Mouse (Mus musculus) bone marrow, adult 2 months (tissue): Measurements from ENCODE around the gene Prkch.

Experiments used
- CTCF ChIP-seq: fragments of 200-500 bp; IDR thresholded peaks from 2 replicates; pipeline ENCODE4 v1.5.1; 2011; ENCODE audit warnings: low read length, control low read depth; ENCODE audit not compliant: control insufficient read depth, insufficient read depth
- POLR2A ChIP-seq: fragments of 200-500 bp; IDR thresholded peaks from 2 replicates; pipeline ENCODE4 v1.6.1; 2011; ENCODE audit warnings: low read depth, mild to moderate bottlenecking, control low read depth, low read length, borderline replicate concordance; ENCODE audit not compliant: control insufficient read depth

DNA sequence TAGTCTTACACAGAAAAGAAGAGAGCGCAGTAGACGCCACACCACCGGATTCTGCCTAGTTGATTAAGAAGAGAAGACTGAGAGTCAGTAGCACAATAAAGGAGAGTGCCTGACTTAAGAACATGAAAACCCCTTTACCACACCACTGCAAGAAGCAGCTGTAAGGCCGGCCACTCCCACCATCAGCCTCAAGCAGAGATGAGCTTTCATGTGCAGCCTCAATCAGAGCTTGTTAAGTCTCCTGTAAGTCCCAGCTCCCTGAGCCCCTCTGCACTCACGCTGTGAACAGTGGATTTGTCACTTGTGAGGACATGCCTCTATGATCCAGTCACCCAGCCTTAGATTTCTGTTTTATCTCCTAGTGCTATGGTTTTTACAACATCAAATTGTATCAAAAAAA, 221.4 kb downstream of the Prkch start:
- TF ChIP-seq CTCF (no peak), POLR2A (no peak)
